Mouse (Mus musculus): ENCODE data around the gene Fam170b. TPM values are rescaled to one million over a fixed set of nuclear protein-coding genes. Genes with fewer than 3 reads are reported as not detected.
A peak's percentile ranks its signal among the peaks of the same experiment; 100 is the strongest.

Gene Fam170b
- polyA plus RNA-seq, 2 experiments, result not detected

DNA sequence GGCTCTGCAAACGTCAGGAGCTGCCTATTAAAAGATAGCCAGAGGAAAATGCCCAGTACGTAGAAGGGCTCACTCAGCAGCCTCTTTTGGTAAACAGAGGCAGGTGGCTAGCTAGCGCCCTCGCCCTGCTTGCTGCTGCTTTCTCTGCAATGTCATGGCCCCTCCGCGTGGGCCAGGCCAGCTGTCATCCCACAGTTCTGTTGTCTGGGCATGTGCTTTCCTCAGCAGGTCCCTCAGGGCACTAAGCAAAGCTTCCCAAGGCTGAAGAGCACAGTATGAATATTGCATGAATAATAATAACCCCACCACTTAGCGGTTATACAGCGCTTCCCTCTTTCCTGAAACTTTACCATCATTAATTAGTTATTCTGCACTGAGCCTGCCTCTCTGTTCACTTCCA is 37.4 kb upstream of the Fam170b start:
- H3K36me3 ChIP-seq (ENCODE audit: control insufficient read depth, insufficient read depth, low read length), result no peaks in the 10 kb centered on the region
- TF ChIP-seq POLR2A (IDR thresholded peaks at IDR 0.05; ENCODE audit: borderline replicate concordance, extremely low read depth, insufficient read depth, insufficient read length), result no peak
- no peaks in the 10 kb centered on the region for H3K4me1 ChIP-seq (ENCODE audit: control insufficient read depth, insufficient read depth, low read length)
- DNase-seq (ENCODE audit: low spot score) (no peak), ATAC-seq (ENCODE audit: low FRiP score, low read depth) (no peak)
- no peaks in the 10 kb centered on the region for H3K27me3 ChIP-seq (ENCODE audit: control insufficient read depth, insufficient read depth, low read length)
- H3K4me3 ChIP-seq (replicated peaks; ENCODE audit: low read length), result no peak overlapping the region
- H3K27ac ChIP-seq (replicated peaks; ENCODE audit: low read depth, low read length), result no peak overlapping the region
- 62% methylated on average over 8 of the region's 8 CpGs for WGBS
- no peaks in the 10 kb centered on the region for H3K9me3 ChIP-seq (ENCODE audit: control insufficient read depth, low read length)
- no peak overlapping the region for H3K4me2 ChIP-seq (replicated peaks; ENCODE audit: low read depth, low read length, severe bottlenecking)
- no peak overlapping the region for H3K9ac ChIP-seq (ENCODE audit: low read depth, low read length, severe bottlenecking)

GRCm38 (mm10) chr14:32797803-32798202 is 36.0 kb upstream of the Fam170b start:
- Histone ChIP-seq H3K9ac (ENCODE audit: low read depth, low read length, severe bottlenecking) (no peak overlapping the region), H3K4me3 (replicated peaks; ENCODE audit: low read length) (no peak overlapping the region), H3K36me3 (ENCODE audit: control insufficient read depth, insufficient read depth, low read length) (no peaks in the 10 kb centered on the region), H3K4me1 (ENCODE audit: control insufficient read depth, insufficient read depth, low read length) (no peaks in the 10 kb centered on the region), H3K9me3 (ENCODE audit: control insufficient read depth, low read length) (no peaks in the 10 kb centered on the region), H3K4me2 (replicated peaks; ENCODE audit: low read depth, low read length, severe bottlenecking) (no peak overlapping the region), H3K27ac (replicated peaks; ENCODE audit: low read depth, low read length) (no peak overlapping the region), H3K27me3 (ENCODE audit: control insufficient read depth, insufficient read depth, low read length) (no peaks in the 10 kb centered on the region)
- TF ChIP-seq POLR2A (IDR thresholded peaks at IDR 0.05; ENCODE audit: borderline replicate concordance, extremely low read depth, insufficient read depth, insufficient read length), result no peak
- DNase-seq (ENCODE audit: low spot score), result no peak
- ATAC-seq (ENCODE audit: low FRiP score, low read depth), result no peak
- WGBS, result 75% methylated on average over 2 of the region's 2 CpGs

DNA sequence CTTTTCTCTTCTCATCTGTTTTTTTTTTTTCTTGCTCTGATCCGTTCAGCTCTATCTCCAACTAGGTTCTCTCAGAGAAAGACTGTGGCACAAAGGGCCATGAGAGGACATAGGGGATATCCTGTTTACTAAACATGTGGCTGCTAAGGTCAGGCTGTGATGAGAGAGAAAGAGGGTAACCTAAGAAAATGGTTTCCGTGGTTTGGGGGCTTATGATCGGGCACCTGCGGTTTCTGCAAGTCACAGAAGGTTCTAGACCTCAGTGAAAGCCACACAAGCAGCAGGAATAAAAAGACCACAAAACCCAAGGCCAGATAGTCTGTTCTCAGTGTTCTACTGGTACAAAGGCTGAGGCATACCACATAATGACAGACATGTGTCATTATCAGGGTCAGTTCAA is 35.4 kb upstream of the Fam170b start:
- no peak for TF ChIP-seq POLR2A (IDR thresholded peaks at IDR 0.05; ENCODE audit: borderline replicate concordance, extremely low read depth, insufficient read depth, insufficient read length)
- ATAC-seq (ENCODE audit: low FRiP score, low read depth), result no peak
- no peaks in the 10 kb centered on the region for H3K27me3 ChIP-seq (ENCODE audit: control insufficient read depth, insufficient read depth, low read length)
- no peaks in the 10 kb centered on the region for H3K4me1 ChIP-seq (ENCODE audit: control insufficient read depth, insufficient read depth, low read length)
- H3K4me3 ChIP-seq (replicated peaks; ENCODE audit: low read length), result no peak overlapping the region
- H3K4me2 ChIP-seq (replicated peaks; ENCODE audit: low read depth, low read length, severe bottlenecking), result no peak overlapping the region
- no peaks in the 10 kb centered on the region for H3K9me3 ChIP-seq (ENCODE audit: control insufficient read depth, low read length)
- no peak overlapping the region for H3K27ac ChIP-seq (replicated peaks; ENCODE audit: low read depth, low read length)
- no peak overlapping the region for H3K9ac ChIP-seq (ENCODE audit: low read depth, low read length, severe bottlenecking)
- 83% methylated on average over 4 of the region's 4 CpGs for WGBS
- H3K36me3 ChIP-seq (ENCODE audit: control insufficient read depth, insufficient read depth, low read length), result no peaks in the 10 kb centered on the region
- no peak for DNase-seq (ENCODE audit: low spot score)

GRCm38 (mm10) chr14:32800048-32800447 is 33.7 kb upstream of the Fam170b start:
- Histone ChIP-seq H3K4me2 (replicated peaks; ENCODE audit: low read depth, low read length, severe bottlenecking) (no peak overlapping the region), H3K36me3 (ENCODE audit: control insufficient read depth, insufficient read depth, low read length) (no peaks in the 10 kb centered on the region), H3K4me3 (replicated peaks; ENCODE audit: low read length) (no peak overlapping the region), H3K27me3 (ENCODE audit: control insufficient read depth, insufficient read depth, low read length) (no peaks in the 10 kb centered on the region), H3K27ac (replicated peaks; ENCODE audit: low read depth, low read length) (no peak overlapping the region), H3K9ac (ENCODE audit: low read depth, low read length, severe bottlenecking) (no peak overlapping the region), H3K9me3 (ENCODE audit: control insufficient read depth, low read length) (no peaks in the 10 kb centered on the region), H3K4me1 (ENCODE audit: control insufficient read depth, insufficient read depth, low read length) (no peaks in the 10 kb centered on the region)
- ATAC-seq (ENCODE audit: low FRiP score, low read depth) (no peak), DNase-seq (ENCODE audit: low spot score) (no peak)
- WGBS, result 90% methylated on average over 7 of the region's 7 CpGs
- TF ChIP-seq POLR2A (IDR thresholded peaks at IDR 0.05; ENCODE audit: borderline replicate concordance, extremely low read depth, insufficient read depth, insufficient read length), result no peak

- TF ChIP-seq POLR2A (IDR thresholded peaks at IDR 0.05; ENCODE audit: borderline replicate concordance, extremely low read depth, insufficient read depth, insufficient read length), result no peak
- Histone ChIP-seq H3K27me3 (ENCODE audit: control insufficient read depth, insufficient read depth, low read length) (no peaks in the 10 kb centered on the region), H3K9me3 (ENCODE audit: control insufficient read depth, low read length) (no peaks in the 10 kb centered on the region), H3K4me3 (replicated peaks; ENCODE audit: low read length) (no peak overlapping the region), H3K4me1 (ENCODE audit: control insufficient read depth, insufficient read depth, low read length) (no peaks in the 10 kb centered on the region), H3K36me3 (ENCODE audit: control insufficient read depth, insufficient read depth, low read length) (no peaks in the 10 kb centered on the region), H3K9ac (ENCODE audit: low read depth, low read length, severe bottlenecking) (no peak overlapping the region), H3K27ac (replicated peaks; ENCODE audit: low read depth, low read length) (no peak overlapping the region), H3K4me2 (replicated peaks; ENCODE audit: low read depth, low read length, severe bottlenecking) (no peak overlapping the region)
- DNase-seq (ENCODE audit: low spot score), result peak; percentile 26
- ATAC-seq (ENCODE audit: low FRiP score, low read depth), result no peak
- WGBS, result 63% methylated on average over 11 of the region's 11 CpGs
Observed at GRCm38 (mm10) chr14:32801016-32801661, 32.6 kb upstream of the Fam170b start.

DNA sequence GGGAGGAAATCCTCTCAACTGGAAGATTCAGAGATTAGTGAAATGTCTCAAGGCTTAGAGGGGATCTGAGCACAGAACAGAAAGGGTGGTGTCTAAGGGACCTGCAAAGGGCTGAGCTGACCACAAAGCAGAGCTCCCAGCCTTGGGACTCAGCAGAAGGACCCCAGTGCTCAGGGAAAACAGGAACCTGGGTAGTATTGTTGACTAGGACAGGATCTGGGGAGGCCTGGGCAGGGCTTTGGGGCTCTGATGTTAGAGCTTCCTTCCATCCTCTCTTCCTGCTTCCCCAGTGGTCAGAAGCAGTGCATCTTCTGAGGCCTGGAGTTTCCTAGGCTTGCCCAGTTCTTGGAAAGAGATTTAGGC is 32.1 kb upstream of the Fam170b start:
- no peak for TF ChIP-seq POLR2A (IDR thresholded peaks at IDR 0.05; ENCODE audit: borderline replicate concordance, extremely low read depth, insufficient read depth, insufficient read length)
- no peak for ATAC-seq (ENCODE audit: low FRiP score, low read depth)
- Histone ChIP-seq H3K4me1 (ENCODE audit: control insufficient read depth, insufficient read depth, low read length) (no peaks in the 10 kb centered on the region), H3K27me3 (ENCODE audit: control insufficient read depth, insufficient read depth, low read length) (no peaks in the 10 kb centered on the region), H3K36me3 (ENCODE audit: control insufficient read depth, insufficient read depth, low read length) (no peaks in the 10 kb centered on the region), H3K27ac (replicated peaks; ENCODE audit: low read depth, low read length) (no peak overlapping the region), H3K4me3 (replicated peaks; ENCODE audit: low read length) (no peak overlapping the region), H3K9me3 (ENCODE audit: control insufficient read depth, low read length) (no peaks in the 10 kb centered on the region), H3K9ac (ENCODE audit: low read depth, low read length, severe bottlenecking) (no peak overlapping the region), H3K4me2 (replicated peaks; ENCODE audit: low read depth, low read length, severe bottlenecking) (no peak overlapping the region)
- DNase-seq (ENCODE audit: low spot score), result no peak

All from limb, embryonic 14.5 days (tissue).